Mouse (Mus musculus) kidney, postnatal 0 days (tissue): ENCODE data around the gene Spem1. TPM values are rescaled to one million over a fixed set of nuclear protein-coding genes. Genes with fewer than 3 reads are reported as not detected.
A peak's percentile ranks its signal among the peaks of the same experiment; 100 is the strongest.

Source experiments
- ATAC-seq: fragments of 200-750 bp; cut with Nextera tagmentation; replicated peaks from 2 replicates; pipeline ENCODE4 v1.8.0; 2017; ENCODE audit warnings: low read depth, moderate number of reproducible peaks, moderate TSS enrichment, moderate library complexity; ENCODE audit not compliant: low FRiP score
- DNase-seq: peaks from one replicate; pipeline ENCODE4 v3.0.0-alpha.2; 2016; ENCODE audit warnings: low spot score
- H3K27ac ChIP-seq: fragments of 300-500 bp; sonication (generic); 2 replicates; pipeline ENCODE4 v1.5.1; 2014; ENCODE audit warnings: mild to moderate bottlenecking
- H3K27me3 ChIP-seq: fragments of 300-500 bp; sonication (generic); 2 replicates; pipeline ENCODE4 v1.6.1; 2014; ENCODE audit warnings: low read length, mixed read lengths; ENCODE audit not compliant: insufficient read depth
- H3K36me3 ChIP-seq: fragments of 300-500 bp; sonication (generic); 2 replicates; pipeline ENCODE4 v1.6.1; 2014; ENCODE audit warnings: low read length, mixed read lengths; ENCODE audit not compliant: insufficient read depth
- H3K4me1 ChIP-seq: fragments of 300-500 bp; sonication (generic); replicated peaks from 2 replicates; pipeline ENCODE4 v1.6.1; 2014; ENCODE audit warnings: antibody characterized with exemption, low read length, mixed read lengths; ENCODE audit not compliant: insufficient read depth
- H3K4me2 ChIP-seq: fragments of 300-500 bp; sonication (generic); 2 replicates; pipeline ENCODE4 v1.6.1; 2014; ENCODE audit warnings: mild to moderate bottlenecking, low read length, moderate library complexity, mixed read lengths
- H3K4me3 ChIP-seq: fragments of 300-500 bp; sonication (generic); replicated peaks from 2 replicates; pipeline ENCODE4 v1.5.1; 2014; ENCODE audit warnings: low read depth, low read length
- H3K9ac ChIP-seq: fragments of 300-500 bp; sonication (generic); 2 replicates; pipeline ENCODE4 v1.6.1; 2014; ENCODE audit warnings: low read depth, low read length
- H3K9me3 ChIP-seq: fragments of 300-500 bp; sonication (generic); replicated peaks from 2 replicates; pipeline ENCODE4 v1.6.1; 2016; ENCODE audit warnings: low read length, inconsistent platforms, mixed read lengths
- CTCF ChIP-seq: IDR thresholded peaks from 2 replicates; pipeline ENCODE4 v1.5.1; 2016; ENCODE audit warnings: antibody characterized with exemption, low read depth, mild to moderate bottlenecking, moderate library complexity
- WGBS: fragments of 180-500 bp; shearing (Covaris S2); extraction: QIAGEN DNeasy Blood & Tissue Kit; methylation state at CpG from one replicate; pipeline ENCODE4 v1.1.7; 2014; 5-methylcytosine and 5-hydroxymethylcytosine counted together
- polyA plus RNA-seq: library from polyadenylated mRNA; unstranded; fragments of >200 nt; fragmentation: Nextera tagmentation; extraction: Ambion mirVana; gene quantifications from 2 replicates; pipeline ENCODE4 v1.2.1, GENCODE M21; 2015

The Spem1 gene
- polyA plus RNA-seq, 1 experiment from 2014 or later = not detected

- H3K9ac ChIP-seq = no peak overlapping the region
- peaks cover 3% of the 10 kb centered on the region; the same call in 1 of the 2 replicates for H3K4me1 ChIP-seq
- H3K27ac ChIP-seq = no peak overlapping the region
- H3K9me3 ChIP-seq = no peaks in the 10 kb centered on the region
- TF ChIP-seq CTCF = no peak
- 63% methylated on average over 5 of the region's 5 CpGs for WGBS
- H3K4me2 ChIP-seq = no peak overlapping the region
- peaks cover 27% of the 10 kb centered on the region for H3K36me3 ChIP-seq
- no peak overlapping the region for H3K4me3 ChIP-seq
- no peak for DNase-seq
- no peaks in the 10 kb centered on the region for H3K27me3 ChIP-seq
- ATAC-seq = no peak
These were observed 6.9 kb upstream of the Spem1 start for GRCm38 (mm10) chr11:69828832-69829231.

GRCm38 (mm10) chr11:69823456-69823855 is 1.5 kb upstream of the Spem1 start:
- no peak overlapping the region for H3K27ac ChIP-seq
- no peaks in the 10 kb centered on the region for H3K9me3 ChIP-seq
- no peaks in the 10 kb centered on the region for H3K27me3 ChIP-seq
- DNase-seq (no peak), ATAC-seq (no peak)
- H3K9ac ChIP-seq = no peak overlapping the region
- no peak overlapping the region for H3K4me2 ChIP-seq
- 55% methylated on average over 2 of the region's 2 CpGs for WGBS
- H3K4me3 ChIP-seq = no peak overlapping the region
- H3K36me3 ChIP-seq = peaks cover 27% of the 10 kb centered on the region
- H3K4me1 ChIP-seq = no peaks in the 10 kb centered on the region
- no peak for TF ChIP-seq CTCF

GRCm38 (mm10) chr11:69818871-69819270 is 3.1 kb downstream of the Spem1 start:
- Histone ChIP-seq H3K27me3 (no peaks in the 10 kb centered on the region), H3K36me3 (0 out of 2 replicates have a peak, but pooled peaks cover under 1% of the 10 kb centered on the region), H3K4me3 (no peak overlapping the region), H3K9ac (no peak overlapping the region), H3K9me3 (no peaks in the 10 kb centered on the region), H3K4me1 (no peaks in the 10 kb centered on the region), H3K27ac (no peak overlapping the region), H3K4me2 (no peak overlapping the region)
- 93% methylated on average over 8 of the region's 8 CpGs for WGBS
- DNase-seq (no peak), ATAC-seq (no peak)
- TF ChIP-seq CTCF = no peak

- no peaks in the 10 kb centered on the region for H3K9me3 ChIP-seq
- H3K9ac ChIP-seq = no peak within 1 kb of the TSS
- H3K4me3 ChIP-seq = no peak within 1 kb of the TSS
- DNase-seq = no peak
- no peaks in the 10 kb centered on the region for H3K36me3 ChIP-seq
- no peak within 1 kb of the TSS for H3K27ac ChIP-seq
- WGBS = 82% methylated on average over 2 of the region's 2 CpGs
- no peak within 1 kb of the TSS for H3K4me2 ChIP-seq
- no peaks in the 10 kb centered on the region for H3K4me1 ChIP-seq
- no peak for ATAC-seq
- TF ChIP-seq CTCF = no peak
- H3K27me3 ChIP-seq = no peaks in the 10 kb centered on the region
These were observed 3.6 kb downstream of the Spem1 start, which contains the start of gene Spem2 for GRCm38 (mm10) chr11:69818365-69818764. Gene Spem2 (minus strand): TSS chr11:69818465.

GRCm38 (mm10) chr11:69816520-69816919 is 5.5 kb downstream of the Spem1 start:
- WGBS = 89% methylated on average over 12 of the region's 12 CpGs
- H3K27me3 ChIP-seq = no peaks in the 10 kb centered on the region
- no peaks in the 10 kb centered on the region for H3K9me3 ChIP-seq
- no peaks in the 10 kb centered on the region for H3K4me1 ChIP-seq
- H3K4me3 ChIP-seq = no peak overlapping the region
- ATAC-seq = no peak
- no peak for DNase-seq
- H3K4me2 ChIP-seq = no peak overlapping the region
- no peak for TF ChIP-seq CTCF
- no peak overlapping the region for H3K9ac ChIP-seq
- H3K36me3 ChIP-seq = no peaks in the 10 kb centered on the region
- no peak overlapping the region for H3K27ac ChIP-seq

GRCm38 (mm10) chr11:69815155-69815554 is 6.8 kb downstream of the Spem1 start, which contains the start of gene Gm39566:
Gene Gm39566 (minus strand): TSS chr11:69815298.
- Histone ChIP-seq H3K27ac (no peak within 1 kb of the TSS), H3K9ac (no peak within 1 kb of the TSS), H3K27me3 (no peaks in the 10 kb centered on the region), H3K4me3 (no peak within 1 kb of the TSS), H3K4me1 (no peaks in the 10 kb centered on the region), H3K9me3 (no peaks in the 10 kb centered on the region), H3K36me3 (no peaks in the 10 kb centered on the region), H3K4me2 (no peak within 1 kb of the TSS)
- 43% methylated on average over 10 of the region's 10 CpGs for WGBS
- DNase-seq = no peak
- TF ChIP-seq CTCF = peak; percentile 11; the same call in 1 of the 2 replicates
- no peak for ATAC-seq

- H3K27ac ChIP-seq = no peak overlapping the region
- H3K4me3 ChIP-seq = no peak overlapping the region
- no peaks in the 10 kb centered on the region for H3K36me3 ChIP-seq
- no peak overlapping the region for H3K9ac ChIP-seq
- H3K9me3 ChIP-seq = no peaks in the 10 kb centered on the region
- DNase-seq (no peak), ATAC-seq (no peak)
- H3K4me1 ChIP-seq = no peaks in the 10 kb centered on the region
- peaks cover 5% of the 10 kb centered on the region; the same call in 1 of the 2 replicates for H3K27me3 ChIP-seq
- no peak for TF ChIP-seq CTCF
- H3K4me2 ChIP-seq = no peak overlapping the region
These were observed 11.7 kb downstream of the Spem1 start for GRCm38 (mm10) chr11:69810280-69810679.
